Mouse (Mus musculus) frontal cortex, postnatal 10 days (tissue): ENCODE data around the gene Il21.

ENCODE experiments used
- DNase-seq, 2 experiments: peaks; one replicate each; pipeline ENCODE4 v3.0.0; 2022; ENCODE audit warnings: low spot score in 2 of 2, mixed read lengths in 1 of 2

Gene Il21

DNA sequence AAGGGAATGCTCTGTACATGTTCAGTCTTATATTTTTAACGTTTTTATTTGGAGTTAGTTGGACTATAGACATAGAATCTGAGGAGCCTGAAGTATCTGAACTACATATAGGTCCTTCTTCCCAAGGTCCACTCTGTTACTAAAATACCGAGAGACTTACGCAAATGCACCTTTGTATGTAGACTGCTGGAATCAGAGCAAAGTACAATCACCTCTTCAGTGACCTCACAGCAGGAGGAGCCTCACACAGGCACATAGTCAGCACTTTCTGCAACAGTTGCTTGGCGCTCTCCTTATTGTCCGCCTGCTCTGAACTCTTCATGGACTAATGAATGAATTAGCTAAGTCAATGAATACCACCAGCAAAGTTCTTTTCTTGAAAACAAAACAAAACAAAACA is 34.1 kb downstream of the Il21 start:
- no peak for DNase-seq

DNA sequence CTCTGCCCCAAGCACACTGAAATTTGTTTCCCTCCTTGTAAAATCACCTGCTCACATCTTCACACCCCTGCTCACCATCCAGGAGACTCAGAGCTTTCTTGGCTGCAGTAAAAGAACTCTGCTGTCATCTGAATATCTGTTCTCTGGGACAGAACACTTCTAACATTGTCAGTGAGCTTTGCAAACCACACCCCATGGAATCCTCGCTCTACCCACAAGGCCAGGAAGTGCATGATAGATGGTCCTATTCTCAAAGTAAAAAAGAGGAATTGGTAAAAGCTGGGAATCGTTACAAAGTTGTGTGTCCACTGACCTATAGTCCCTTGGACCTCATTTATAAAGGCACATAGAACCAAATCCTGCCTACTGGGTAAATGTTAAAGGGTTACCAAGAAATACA is 40.5 kb downstream of the Il21 start:
- no peak for DNase-seq

DNA sequence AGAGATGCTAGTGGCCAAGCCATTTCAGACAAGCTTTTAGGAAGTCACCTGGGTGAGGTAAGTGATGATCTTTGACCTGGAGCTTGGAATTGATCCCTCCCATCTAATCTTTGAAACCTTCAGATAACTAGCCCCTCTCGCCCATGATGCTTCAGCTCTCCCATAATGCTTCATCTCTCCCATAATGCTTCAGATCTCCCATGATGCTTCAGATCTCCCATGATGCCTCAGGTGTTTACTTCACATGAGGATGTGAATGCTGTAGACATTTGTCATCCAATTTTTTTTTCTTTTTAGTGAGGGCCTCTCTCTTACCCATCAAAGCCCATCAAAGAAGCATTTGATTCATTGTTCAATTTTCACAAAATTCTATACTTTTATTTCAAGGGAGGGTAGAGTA is 46.9 kb downstream of the Il21 start:
- no peak for DNase-seq

DNA sequence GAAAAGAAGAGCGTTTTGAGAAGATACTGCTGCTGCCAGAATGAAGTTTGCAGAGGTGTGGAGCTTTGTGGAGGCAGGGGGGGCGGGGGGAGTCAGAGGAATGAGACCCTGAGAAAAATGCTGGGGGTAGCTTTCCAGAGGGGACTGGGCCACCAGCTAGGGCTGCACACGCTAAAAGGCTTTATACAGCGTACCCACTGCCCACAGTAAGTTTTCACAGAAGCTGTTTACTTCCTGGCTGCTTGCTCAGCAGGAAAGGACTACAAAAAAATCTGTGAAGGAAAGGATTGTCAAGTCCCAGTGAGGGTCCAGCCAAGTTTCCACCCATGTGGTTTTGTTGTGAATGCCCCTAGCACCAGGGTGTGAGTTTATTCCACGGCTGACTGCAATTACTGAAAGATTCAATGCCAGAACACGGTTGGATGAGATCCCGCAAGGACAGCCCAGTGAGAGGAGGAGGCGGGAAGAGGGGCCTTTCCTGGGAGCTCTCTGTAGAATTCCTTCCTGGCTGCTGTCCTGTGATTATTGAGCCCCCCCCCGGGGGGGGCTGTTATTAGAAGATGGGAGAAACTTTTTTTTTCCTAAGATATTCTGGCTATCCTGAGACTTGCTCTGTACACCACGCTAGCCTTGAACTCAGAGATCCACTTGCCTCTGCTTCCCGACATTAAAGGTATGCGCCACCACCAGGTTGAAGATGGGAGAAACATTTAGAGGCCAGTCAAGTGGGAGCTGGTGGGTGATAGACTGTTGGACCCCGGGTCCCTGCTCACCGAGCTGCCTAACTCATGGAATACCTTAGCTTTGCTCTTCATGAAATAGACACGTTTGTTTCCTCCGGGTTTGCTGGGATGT is 49.8 kb downstream of the Il21 start:
- peak; percentile 15 to 17 for DNase-seq

DNA sequence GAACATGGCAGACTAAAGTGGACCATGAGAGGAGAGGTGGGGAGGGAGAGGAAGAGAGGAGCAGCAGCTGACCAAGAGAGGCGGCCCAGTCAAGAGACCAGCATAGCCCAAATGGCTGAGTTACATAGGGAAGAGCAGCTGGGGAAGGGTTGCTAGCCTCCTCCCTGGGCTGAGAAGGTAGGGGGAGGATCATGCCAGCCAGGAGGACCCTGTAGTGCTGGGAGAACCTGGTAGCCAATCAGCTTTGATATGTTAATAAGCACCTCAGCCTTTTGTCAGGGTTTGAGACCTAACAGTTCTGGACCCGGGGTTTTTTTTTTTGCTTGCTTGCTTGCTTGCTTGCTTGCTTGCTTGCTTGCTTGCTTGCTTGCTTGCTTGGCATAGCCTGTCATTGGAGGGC is 51.4 kb downstream of the Il21 start:
- DNase-seq, result no peak

DNA sequence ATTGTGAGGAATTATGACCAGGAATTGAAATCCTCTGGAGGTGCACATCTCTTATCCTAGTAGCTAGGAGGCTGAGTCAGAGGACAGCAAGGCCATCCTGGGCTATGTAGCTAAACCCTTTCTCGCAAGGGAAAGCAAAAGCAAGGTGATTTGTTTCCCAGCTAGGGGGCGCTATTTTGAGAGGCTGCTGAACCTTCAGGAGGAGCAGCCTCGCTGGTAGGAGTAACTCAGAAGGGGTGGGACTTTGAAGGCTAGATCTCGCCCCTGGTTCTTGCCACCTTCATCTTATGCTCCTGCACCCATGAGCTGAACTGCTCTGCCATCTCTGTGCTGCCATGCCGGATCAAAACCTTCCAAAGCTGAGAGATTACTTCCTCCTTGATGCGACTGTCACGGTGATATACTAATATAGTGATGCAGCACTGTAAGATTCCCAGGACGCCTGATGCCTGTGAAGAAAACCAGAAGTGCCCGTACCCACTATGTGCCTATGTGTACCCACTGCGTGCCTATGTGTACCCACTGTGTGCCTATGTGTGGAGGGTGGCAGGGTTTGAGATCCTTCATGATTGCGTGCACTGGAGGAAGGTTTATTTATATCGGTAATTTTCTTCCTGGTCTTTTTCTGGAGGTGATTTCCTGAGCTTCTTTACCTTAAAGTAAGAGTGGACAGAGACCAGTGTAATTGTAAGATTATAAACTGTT is 52.2 kb downstream of the Il21 start:
- no peak for DNase-seq

DNA sequence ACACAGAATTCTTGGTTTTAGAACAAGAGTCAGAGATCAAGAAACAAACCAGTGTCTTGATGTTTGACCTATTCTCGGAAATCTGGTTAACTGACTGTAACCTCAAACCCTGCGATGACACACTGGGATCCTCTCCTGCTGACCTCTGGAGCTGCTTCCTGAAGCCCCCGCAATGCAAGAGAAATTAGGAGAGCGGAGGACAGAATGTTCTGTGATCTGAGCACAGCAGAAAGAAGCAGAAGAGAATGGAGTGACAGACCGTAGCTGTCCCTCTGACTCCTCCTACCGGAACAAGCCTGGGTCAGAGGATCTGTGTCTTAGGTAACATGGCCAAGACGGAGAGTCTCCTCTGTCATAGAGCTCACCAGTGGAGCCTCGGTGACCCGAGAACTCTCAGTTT is 53.0 kb downstream of the Il21 start:
- DNase-seq, result no peak

DNA sequence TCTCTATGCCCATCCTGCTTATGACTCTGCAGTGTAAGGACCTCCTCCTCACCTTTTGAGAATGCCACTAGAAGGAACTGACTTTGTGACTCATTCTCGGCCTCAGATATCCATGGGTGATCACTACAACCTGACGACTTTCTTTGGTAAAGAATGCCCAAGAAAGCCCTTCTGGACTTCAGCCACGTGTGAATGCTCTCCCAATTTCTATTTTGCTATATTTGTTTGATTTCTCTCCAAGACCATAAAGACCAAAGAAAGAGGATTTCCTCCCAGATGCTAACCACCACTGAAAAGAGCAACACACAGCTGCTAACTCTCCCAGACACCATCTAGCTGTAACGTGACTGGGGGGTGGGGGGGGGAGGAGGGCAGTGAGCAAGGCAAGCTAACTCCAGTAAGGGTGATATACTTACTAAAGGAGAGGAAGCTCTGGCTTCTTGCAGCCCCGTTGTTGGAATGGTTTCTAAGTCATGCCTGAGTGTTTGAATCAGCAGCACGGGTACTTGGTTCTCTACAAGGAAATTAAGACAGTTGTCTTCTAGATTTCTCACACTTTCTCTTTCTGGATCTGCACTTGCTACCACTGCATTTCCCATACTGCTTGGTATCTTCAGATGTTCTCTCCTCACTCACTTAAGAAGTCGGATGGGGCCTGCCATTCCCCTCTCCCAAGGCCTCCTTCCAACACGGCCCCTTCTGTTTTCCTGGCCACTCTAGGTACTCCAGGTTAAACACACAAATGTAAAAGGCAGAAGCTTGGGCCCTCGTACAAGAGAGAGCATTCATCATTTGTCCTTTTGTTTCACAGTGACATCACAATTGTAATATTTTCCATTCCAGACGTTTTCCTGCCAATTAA is 57.5 kb downstream of the Il21 start:
- DNase-seq, result no peak

DNA sequence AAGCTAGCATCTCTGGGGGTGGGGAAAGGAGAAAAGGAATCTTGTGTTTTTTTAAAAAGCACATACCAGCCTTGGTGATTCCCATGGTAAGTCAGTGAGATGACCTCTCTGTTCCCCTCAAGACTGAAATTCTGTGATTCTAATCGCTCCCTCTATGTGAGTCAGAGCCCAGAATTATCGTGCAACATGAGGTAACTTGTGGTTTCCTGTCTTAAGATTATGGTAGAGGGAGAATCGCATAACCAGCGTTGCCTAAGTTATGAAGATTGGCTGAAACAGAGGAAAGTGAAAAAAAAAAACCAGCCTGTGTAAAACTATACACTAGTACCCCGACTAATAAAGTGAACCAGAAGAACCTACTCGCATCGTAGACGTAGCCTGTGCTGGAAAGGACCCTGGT is 59.2 kb downstream of the Il21 start:
- no peak for DNase-seq
